Mouse (Mus musculus): ENCODE results near the gene Slc7a10. TPM values are rescaled to one million over a fixed set of nuclear protein-coding genes. Genes with fewer than 3 reads are reported as not detected.

Gene Slc7a10
- polyA plus RNA-seq, 1 experiment: 100 TPM

DNA sequence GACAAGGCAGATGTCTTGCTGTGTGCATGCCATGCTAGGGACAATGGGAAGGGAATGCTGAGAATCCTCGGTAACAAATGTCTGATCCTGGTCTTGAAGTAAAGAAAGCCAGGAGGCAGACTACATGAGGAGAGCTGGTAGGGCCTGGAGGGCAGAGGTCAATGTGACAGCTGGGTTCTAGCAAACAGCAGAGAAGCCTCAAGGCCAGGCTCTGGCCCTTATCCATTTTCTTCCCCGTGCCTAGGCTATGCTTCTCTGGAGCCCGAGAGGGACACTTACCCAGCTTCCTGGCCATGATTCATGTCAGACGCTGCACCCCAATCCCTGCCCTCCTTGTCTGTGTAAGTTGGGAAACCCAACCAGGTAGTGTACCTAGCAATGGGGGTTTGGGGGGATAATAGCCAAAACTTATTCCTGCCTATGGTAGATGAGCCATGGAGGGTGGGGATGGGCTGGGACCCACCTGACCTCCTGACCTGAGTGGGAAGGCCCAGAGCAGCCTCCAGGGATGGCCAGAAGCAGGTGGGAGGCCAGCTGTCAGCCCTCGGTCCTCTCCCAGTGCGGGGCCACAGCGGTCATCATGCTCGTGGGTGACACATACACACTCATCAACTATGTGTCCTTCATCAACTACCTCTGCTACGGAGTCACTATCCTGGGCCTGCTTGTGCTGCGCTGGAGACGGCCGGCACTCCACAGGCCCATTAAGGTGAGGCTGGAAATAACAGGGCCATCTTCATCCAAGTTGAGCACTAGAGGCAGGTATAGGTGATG, 13.0 kb downstream of the Slc7a10 start:
- no peak for DNase-seq
- TF ChIP-seq CTCF (IDR thresholded peaks at IDR 0.05; ENCODE audit: borderline replicate concordance, insufficient read depth, low read depth, low read length) (no peak), POLR2A (IDR thresholded peaks at IDR 0.05; ENCODE audit: borderline replicate concordance, insufficient read depth, low read length) (no peak)
- Histone ChIP-seq H3K27ac (ENCODE audit: insufficient read depth, low read length) (no peak overlapping the region), H3K4me3 (replicated peaks; ENCODE audit: insufficient read depth, low read depth, low read length) (no peak overlapping the region), H3K27me3 (ENCODE audit: control insufficient read depth, insufficient read depth, low read length) (no peaks in the 10 kb centered on the region), H3K4me1 (ENCODE audit: control insufficient read depth, insufficient read depth, low read length) (no peaks in the 10 kb centered on the region; the same call in 1 of the 2 replicates)
- 86% methylated on average over 12 of the region's 12 CpGs for WGBS

GRCm38 (mm10) chr7:35199755-35200154, 13.6 kb downstream of the Slc7a10 start:
- Histone ChIP-seq H3K27me3 (ENCODE audit: control insufficient read depth, insufficient read depth, low read length) (no peaks in the 10 kb centered on the region), H3K4me3 (replicated peaks; ENCODE audit: insufficient read depth, low read depth, low read length) (no peak overlapping the region), H3K27ac (ENCODE audit: insufficient read depth, low read length) (no peak overlapping the region), H3K4me1 (ENCODE audit: control insufficient read depth, insufficient read depth, low read length) (no peaks in the 10 kb centered on the region; the same call in 1 of the 2 replicates)
- DNase-seq: no peak
- no peak for TF ChIP-seq CTCF (IDR thresholded peaks at IDR 0.05; ENCODE audit: borderline replicate concordance, insufficient read depth, low read depth, low read length)
- TF ChIP-seq POLR2A (IDR thresholded peaks at IDR 0.05; ENCODE audit: borderline replicate concordance, insufficient read depth, low read length): no peak

DNA sequence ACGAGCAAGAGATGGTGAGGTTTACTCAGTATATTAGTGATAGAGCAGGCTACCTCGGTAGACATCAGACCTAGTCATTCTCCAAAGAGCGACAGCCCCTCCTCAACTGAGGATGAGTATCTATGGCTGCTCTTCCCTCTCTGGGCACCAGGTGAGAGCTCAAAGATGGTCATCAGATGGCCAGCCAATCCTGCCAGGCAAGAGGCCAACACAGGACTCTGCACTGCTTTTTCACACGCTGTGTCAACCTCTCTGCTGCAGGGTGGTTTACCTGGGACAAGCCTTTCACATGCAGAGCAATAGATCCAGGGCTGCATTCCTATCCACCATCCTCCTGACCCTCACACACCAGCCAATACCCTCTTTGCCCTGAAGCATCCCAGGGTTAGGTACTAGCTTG, 25.6 kb downstream of the Slc7a10 start:
- 41% methylated on average over 4 of the region's 4 CpGs for WGBS
- peaks cover 10% of the 10 kb centered on the region for H3K4me1 ChIP-seq (ENCODE audit: control insufficient read depth, insufficient read depth, low read length)
- peak; percentile 61 to 74 for DNase-seq
- no peak overlapping the region for H3K27ac ChIP-seq (ENCODE audit: insufficient read depth, low read length)
- no peak overlapping the region for H3K4me3 ChIP-seq (replicated peaks; ENCODE audit: insufficient read depth, low read depth, low read length)
- TF ChIP-seq CTCF (IDR thresholded peaks at IDR 0.05; ENCODE audit: borderline replicate concordance, insufficient read depth, low read depth, low read length) (no peak), POLR2A (IDR thresholded peaks at IDR 0.05; ENCODE audit: borderline replicate concordance, insufficient read depth, low read length) (no peak)
- no peaks in the 10 kb centered on the region for H3K27me3 ChIP-seq (ENCODE audit: control insufficient read depth, insufficient read depth, low read length)

GRCm38 (mm10) chr7:35214442-35215222, 28.4 kb downstream of the Slc7a10 start:
- peak; percentile 39 to 49 for DNase-seq
- Histone ChIP-seq H3K27ac (ENCODE audit: insufficient read depth, low read length) (peak overlapping the region; percentile 95), H3K27me3 (ENCODE audit: control insufficient read depth, insufficient read depth, low read length) (no peaks in the 10 kb centered on the region), H3K4me1 (ENCODE audit: control insufficient read depth, insufficient read depth, low read length) (peaks cover 10% of the 10 kb centered on the region), H3K4me3 (replicated peaks; ENCODE audit: insufficient read depth, low read depth, low read length) (peak overlapping the region; percentile 89)
- TF ChIP-seq CTCF (IDR thresholded peaks at IDR 0.05; ENCODE audit: borderline replicate concordance, insufficient read depth, low read depth, low read length) (no peak), POLR2A (IDR thresholded peaks at IDR 0.05; ENCODE audit: borderline replicate concordance, insufficient read depth, low read length) (no peak)
- under 1% methylated on average over 74 of the region's 79 CpGs for WGBS

- peak; percentile 83 to 84 for DNase-seq
- WGBS: under 1% methylated on average over 53 of the region's 53 CpGs
- Histone ChIP-seq H3K4me3 (replicated peaks; ENCODE audit: insufficient read depth, low read depth, low read length) (peak within 1 kb of the TSS; percentile 89), H3K27me3 (ENCODE audit: control insufficient read depth, insufficient read depth, low read length) (no peaks in the 10 kb centered on the region), H3K4me1 (ENCODE audit: control insufficient read depth, insufficient read depth, low read length) (peaks cover 10% of the 10 kb centered on the region), H3K27ac (ENCODE audit: insufficient read depth, low read length) (peak within 1 kb of the TSS; percentile 95)
- no peak for TF ChIP-seq CTCF (IDR thresholded peaks at IDR 0.05; ENCODE audit: borderline replicate concordance, insufficient read depth, low read depth, low read length)
- TF ChIP-seq POLR2A (IDR thresholded peaks at IDR 0.05; ENCODE audit: borderline replicate concordance, insufficient read depth, low read length): peak; percentile 46
Measured at GRCm38 (mm10) chr7:35215225-35215624, 29.0 kb downstream of the Slc7a10 start, which contains the start of gene Lrp3. TSS of gene Lrp3 (minus strand) at chr7:35215498.

GRCm38 (mm10) chr7:35215731-35216130, 29.5 kb downstream of the Slc7a10 start:
- 44% methylated on average over 5 of the region's 5 CpGs for WGBS
- DNase-seq: no peak
- TF ChIP-seq CTCF (IDR thresholded peaks at IDR 0.05; ENCODE audit: borderline replicate concordance, insufficient read depth, low read depth, low read length) (no peak), POLR2A (IDR thresholded peaks at IDR 0.05; ENCODE audit: borderline replicate concordance, insufficient read depth, low read length) (no peak)
- H3K27me3 ChIP-seq (ENCODE audit: control insufficient read depth, insufficient read depth, low read length): no peaks in the 10 kb centered on the region
- peaks cover 10% of the 10 kb centered on the region for H3K4me1 ChIP-seq (ENCODE audit: control insufficient read depth, insufficient read depth, low read length)
- peak overlapping the region; percentile 95 for H3K27ac ChIP-seq (ENCODE audit: insufficient read depth, low read length)
- H3K4me3 ChIP-seq (replicated peaks; ENCODE audit: insufficient read depth, low read depth, low read length): peak overlapping the region; percentile 89

DNA sequence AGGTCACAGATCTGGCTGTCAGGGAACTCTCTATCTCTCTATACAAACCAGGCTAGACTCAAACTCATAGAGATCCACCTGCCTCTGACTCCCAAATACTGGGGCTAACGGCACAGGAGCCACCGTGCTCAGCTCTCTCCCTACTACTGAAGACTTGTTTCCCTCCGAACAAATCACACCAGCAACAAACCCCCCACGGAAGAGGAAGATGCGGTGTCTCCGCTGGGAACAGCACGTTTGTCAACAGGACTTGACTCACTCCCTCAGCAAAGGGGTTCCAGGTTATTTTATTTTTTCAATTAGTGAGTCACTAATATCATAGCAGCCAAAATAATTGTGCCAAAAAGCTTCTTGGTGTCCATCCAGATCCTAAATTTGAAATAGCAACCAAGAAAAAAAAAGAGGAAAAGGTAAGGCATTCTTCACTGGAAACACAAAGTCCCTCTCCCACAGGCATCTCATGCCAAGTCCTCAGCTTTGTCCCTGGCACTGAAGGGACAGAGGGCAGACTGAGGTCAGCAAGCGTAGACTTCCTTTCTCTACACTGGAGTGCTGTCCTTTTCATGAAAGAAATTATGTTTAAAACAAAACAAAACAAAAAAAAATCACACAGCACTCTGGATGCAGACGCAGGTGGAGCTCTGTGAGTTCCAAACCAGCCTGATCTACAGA, 34.6 kb downstream of the Slc7a10 start:
- H3K27me3 ChIP-seq (ENCODE audit: control insufficient read depth, insufficient read depth, low read length): no peaks in the 10 kb centered on the region
- WGBS: 54% methylated on average over 9 of the region's 9 CpGs
- H3K27ac ChIP-seq (ENCODE audit: insufficient read depth, low read length): no peak overlapping the region
- no peak overlapping the region for H3K4me3 ChIP-seq (replicated peaks; ENCODE audit: insufficient read depth, low read depth, low read length)
- no peak for DNase-seq
- TF ChIP-seq POLR2A (IDR thresholded peaks at IDR 0.05; ENCODE audit: borderline replicate concordance, insufficient read depth, low read length): no peak
- TF ChIP-seq CTCF (IDR thresholded peaks at IDR 0.05; ENCODE audit: borderline replicate concordance, insufficient read depth, low read depth, low read length): no peak
- H3K4me1 ChIP-seq (ENCODE audit: control insufficient read depth, insufficient read depth, low read length): no peaks in the 10 kb centered on the region

All from cerebellum, adult 2 months (tissue).